Mouse (Mus musculus) stomach, postnatal 0 days (tissue): ENCODE data around the gene Strip1.

ENCODE experiments used
- CTCF ChIP-seq: IDR thresholded peaks from 2 replicates; pipeline ENCODE4 v1.5.1; 2016; ENCODE audit warnings: antibody characterized with exemption, low read depth, mild to moderate bottlenecking, moderate library complexity
- EP300 ChIP-seq: optimal IDR thresholded peaks from 2 replicates; pipeline ENCODE3; 2016; ENCODE audit warnings: antibody characterized with exemption

GRCm38 (mm10) chr3:107563880-107564279 lies 67.6 kb downstream of the Strip1 start:
- TF ChIP-seq CTCF (no peak), EP300 (no peak)
